Mouse (Mus musculus) midbrain, embryonic 15.5 days (tissue): ENCODE data around the gene Wdr66. TPM values are rescaled to one million over a fixed set of nuclear protein-coding genes. Genes with fewer than 3 reads are reported as not detected.

Experiments
- ATAC-seq: fragments of 200-750 bp; cut with Nextera tagmentation; replicated peaks from 2 replicates; pipeline ENCODE4 v1.8.0; 2017; ENCODE audit warnings: moderate TSS enrichment
- H3K27ac ChIP-seq: fragments of 300-500 bp; sonication (generic); 2 replicates; pipeline ENCODE4 v1.5.1; 2015; ENCODE audit warnings: mild to moderate bottlenecking, inconsistent platforms
- H3K27me3 ChIP-seq: fragments of 300-500 bp; sonication (generic); replicated peaks from 2 replicates; pipeline ENCODE4 v1.6.1; 2015; ENCODE audit warnings: inconsistent platforms
- H3K36me3 ChIP-seq: fragments of 300-500 bp; sonication (generic); replicated peaks from 2 replicates; pipeline ENCODE4 v1.6.1; 2015; ENCODE audit warnings: inconsistent platforms
- H3K4me1 ChIP-seq: fragments of 300-500 bp; sonication (generic); 2 replicates; pipeline ENCODE4 v1.6.1; 2015; ENCODE audit warnings: inconsistent platforms
- H3K4me2 ChIP-seq: fragments of 300-500 bp; sonication (generic); 2 replicates; pipeline ENCODE4 v1.6.1; 2015; ENCODE audit warnings: inconsistent platforms, mild to moderate bottlenecking, moderate library complexity
- H3K4me3 ChIP-seq: fragments of 300-500 bp; sonication (generic); 2 replicates; pipeline ENCODE4 v1.5.1; 2015; ENCODE audit warnings: mild to moderate bottlenecking, inconsistent platforms
- H3K9ac ChIP-seq: fragments of 300-500 bp; sonication (generic); 2 replicates; pipeline ENCODE4 v1.6.1; 2015; ENCODE audit warnings: mild to moderate bottlenecking, inconsistent platforms
- H3K9me3 ChIP-seq: fragments of 300-500 bp; sonication (generic); 2 replicates; pipeline ENCODE4 v1.6.1; 2016; ENCODE audit warnings: inconsistent platforms
- WGBS: fragments of 180-500 bp; shearing (Covaris S2); methylation state at CpG from one replicate; pipeline ENCODE4 v1.1.7; 2015; ENCODE audit warnings: mixed read lengths; 5-methylcytosine and 5-hydroxymethylcytosine counted together
- polyA plus RNA-seq: library from polyadenylated mRNA; unstranded; fragments of >200 nt; fragmentation: Nextera tagmentation; extraction: Ambion mirVana; gene quantifications from 2 replicates; pipeline ENCODE4 v1.2.1, GENCODE M21; 2015

The Wdr66 gene
- polyA plus RNA-seq, 1 experiment from 2014 or later: 1.5 TPM

DNA sequence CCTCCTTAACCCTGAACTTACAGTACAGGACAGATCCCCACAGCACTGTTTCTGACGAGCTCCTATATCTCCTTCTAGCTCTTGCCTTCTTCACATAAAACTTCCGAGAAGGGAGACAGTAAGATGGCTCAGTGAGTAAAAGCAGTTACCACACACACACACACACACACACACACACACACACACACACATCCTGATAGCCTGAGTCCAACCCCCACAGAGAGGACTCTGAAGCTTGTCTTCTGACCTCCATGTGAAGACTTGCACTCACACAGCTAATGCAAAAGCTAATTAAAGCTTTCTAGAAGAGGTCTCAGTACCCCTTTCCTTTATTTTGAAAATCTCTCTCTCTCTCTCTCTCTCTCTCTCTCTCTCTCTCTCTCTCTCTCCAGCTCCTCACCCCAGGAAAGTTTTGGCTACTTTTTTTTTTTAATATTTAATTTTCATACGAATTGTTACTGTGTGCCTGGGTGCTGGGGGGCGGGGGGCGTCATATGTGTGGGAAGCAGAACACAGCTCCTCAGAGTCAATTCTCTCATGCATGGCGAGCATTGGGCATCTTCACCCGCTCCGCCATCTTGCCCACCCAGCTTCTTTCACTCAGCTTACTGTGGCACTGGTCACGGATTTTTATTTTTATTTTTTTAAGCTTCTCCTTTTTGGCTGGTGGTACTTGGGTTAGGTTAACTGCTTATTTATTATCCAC is 24.9 kb downstream of the Wdr66 start:
- Histone ChIP-seq H3K4me1 (peaks cover 14% of the 10 kb centered on the region), H3K9ac (no peak overlapping the region), H3K4me2 (no peak overlapping the region; the same call in 1 of the 2 replicates), H3K36me3 (no peaks in the 10 kb centered on the region), H3K4me3 (no peak overlapping the region), H3K27ac (peak overlapping the region; percentile 51; the same call in 1 of the 2 replicates), H3K9me3 (no peaks in the 10 kb centered on the region), H3K27me3 (no peaks in the 10 kb centered on the region)
- 68% methylated on average over 9 of the region's 9 CpGs for WGBS
- no peak for ATAC-seq

DNA sequence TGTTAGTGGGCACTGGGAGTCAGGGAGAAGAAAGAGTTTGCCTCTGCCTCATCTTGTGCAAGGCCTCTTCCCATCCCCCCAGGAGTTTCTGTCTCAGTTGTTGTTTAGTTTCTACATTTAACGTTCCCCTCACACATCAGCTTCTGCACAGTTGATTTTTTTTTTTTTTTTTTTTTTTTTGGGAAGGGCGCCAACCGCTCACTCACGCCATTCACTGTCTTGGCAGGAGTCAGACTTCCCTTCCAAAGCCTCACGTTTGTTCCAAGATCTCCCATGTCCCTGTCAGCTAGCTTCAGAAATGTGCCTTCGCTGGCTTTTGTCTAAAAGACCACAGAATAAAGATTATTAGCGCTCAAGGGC is 25.4 kb downstream of the Wdr66 start:
- Histone ChIP-seq H3K4me3 (no peak overlapping the region), H3K9ac (no peak overlapping the region), H3K36me3 (no peaks in the 10 kb centered on the region), H3K27ac (peak overlapping the region; percentile 51; the same call in 1 of the 2 replicates), H3K4me2 (no peak overlapping the region), H3K27me3 (no peaks in the 10 kb centered on the region), H3K9me3 (no peaks in the 10 kb centered on the region), H3K4me1 (peaks cover 14% of the 10 kb centered on the region)
- 22% methylated on average over 7 of the region's 7 CpGs for WGBS
- ATAC-seq: no peak

GRCm38 (mm10) chr5:123277704-123278103 is 25.8 kb downstream of the Wdr66 start:
- Histone ChIP-seq H3K9me3 (no peaks in the 10 kb centered on the region), H3K36me3 (no peaks in the 10 kb centered on the region), H3K4me1 (peaks cover 14% of the 10 kb centered on the region), H3K9ac (no peak overlapping the region), H3K4me3 (no peak overlapping the region), H3K4me2 (no peak overlapping the region), H3K27ac (peak overlapping the region; percentile 51; the same call in 1 of the 2 replicates), H3K27me3 (no peaks in the 10 kb centered on the region)
- no peak for ATAC-seq
- 77% methylated on average over 4 of the region's 4 CpGs for WGBS

GRCm38 (mm10) chr5:123279248-123279647 is 27.3 kb downstream of the Wdr66 start:
- Histone ChIP-seq H3K36me3 (no peaks in the 10 kb centered on the region), H3K4me2 (no peak overlapping the region), H3K9me3 (no peaks in the 10 kb centered on the region), H3K4me3 (no peak overlapping the region), H3K27ac (no peak overlapping the region), H3K27me3 (no peaks in the 10 kb centered on the region), H3K9ac (no peak overlapping the region), H3K4me1 (peaks cover 14% of the 10 kb centered on the region)
- WGBS: 93% methylated on average over 4 of the region's 4 CpGs
- no peak for ATAC-seq

DNA sequence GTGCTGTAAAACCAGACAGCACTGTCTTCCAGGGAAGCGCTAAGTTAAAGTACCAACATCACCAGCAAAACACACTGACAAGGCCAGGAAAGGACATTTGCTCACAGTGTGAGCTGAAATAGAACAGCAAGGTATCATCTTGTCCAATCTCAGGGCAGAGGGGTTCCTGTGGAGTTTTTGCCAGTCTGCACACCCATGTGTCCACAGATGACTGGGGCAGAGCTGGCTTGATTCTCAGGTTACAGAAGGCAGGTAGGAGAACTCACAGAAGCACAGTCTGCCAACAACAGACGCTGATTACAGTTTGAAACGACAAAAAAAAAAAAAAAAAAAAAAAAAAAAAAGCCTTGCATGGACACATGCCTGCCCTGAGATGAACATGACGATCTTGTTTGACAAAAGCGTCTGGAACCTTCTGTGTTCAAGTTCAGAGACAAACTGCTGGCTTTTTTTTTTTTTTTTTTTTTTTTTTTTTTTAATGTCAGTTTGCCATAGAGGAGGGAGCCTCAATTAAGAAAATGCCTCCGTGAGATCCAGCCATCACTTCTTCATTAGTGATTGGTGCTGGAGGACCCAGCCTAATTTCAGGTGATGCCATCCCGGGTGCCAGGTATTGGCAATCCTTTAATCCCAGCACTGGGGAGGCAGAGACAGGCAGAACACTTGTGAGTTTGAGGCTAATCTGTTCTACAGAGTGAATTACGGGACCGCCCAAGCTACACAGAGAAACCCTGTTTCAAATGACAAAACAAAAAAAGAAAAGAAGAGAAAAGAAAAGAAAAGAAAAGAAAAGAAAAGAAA is 29.6 kb downstream of the Wdr66 start:
- 81% methylated on average over 9 of the region's 9 CpGs for WGBS
- no peak overlapping the region for H3K4me3 ChIP-seq
- no peaks in the 10 kb centered on the region for H3K27me3 ChIP-seq

GRCm38 (mm10) chr5:123285174-123285573 is 33.3 kb downstream of the Wdr66 start:
- no peak overlapping the region for H3K27ac ChIP-seq
- H3K27me3 ChIP-seq: no peaks in the 10 kb centered on the region
- H3K4me3 ChIP-seq: no peak overlapping the region
- ATAC-seq: 0 out of 2 replicates have a peak, but pooled peaks have one; percentile 52
- H3K9ac ChIP-seq: no peak overlapping the region
- H3K4me2 ChIP-seq: no peak overlapping the region
- no peaks in the 10 kb centered on the region for H3K9me3 ChIP-seq
- no peaks in the 10 kb centered on the region for H3K36me3 ChIP-seq
- no peaks in the 10 kb centered on the region for H3K4me1 ChIP-seq
- 41% methylated on average over 8 of the region's 8 CpGs for WGBS

More for the DNA sequence above, 29.6 kb downstream of the Wdr66 start:
- H3K36me3 ChIP-seq: no peaks in the 10 kb centered on the region
- H3K9ac ChIP-seq: no peak overlapping the region
- peaks cover 7% of the 10 kb centered on the region for H3K4me1 ChIP-seq
- H3K9me3 ChIP-seq: no peaks in the 10 kb centered on the region
- H3K27ac ChIP-seq: no peak overlapping the region
- H3K4me2 ChIP-seq: no peak overlapping the region
- no peak for ATAC-seq

GRCm38 (mm10) chr5:123288079-123288478 is 36.2 kb downstream of the Wdr66 start:
- no peaks in the 10 kb centered on the region for H3K4me1 ChIP-seq
- no peak overlapping the region for H3K4me2 ChIP-seq
- H3K36me3 ChIP-seq: no peaks in the 10 kb centered on the region
- no peak overlapping the region for H3K27ac ChIP-seq
- WGBS: 88% methylated on average over 5 of the region's 5 CpGs
- no peak overlapping the region for H3K4me3 ChIP-seq
- ATAC-seq: no peak
- H3K9me3 ChIP-seq: no peaks in the 10 kb centered on the region
- H3K27me3 ChIP-seq: no peaks in the 10 kb centered on the region
- no peak overlapping the region for H3K9ac ChIP-seq

- no peaks in the 10 kb centered on the region for H3K9me3 ChIP-seq
- H3K27ac ChIP-seq: no peak overlapping the region
- no peaks in the 10 kb centered on the region for H3K4me1 ChIP-seq
- no peaks in the 10 kb centered on the region for H3K36me3 ChIP-seq
- H3K4me3 ChIP-seq: no peak overlapping the region
- 72% methylated on average over 9 of the region's 9 CpGs for WGBS
- H3K9ac ChIP-seq: no peak overlapping the region
- H3K4me2 ChIP-seq: no peak overlapping the region
- H3K27me3 ChIP-seq: no peaks in the 10 kb centered on the region
- no peak for ATAC-seq
Observed at GRCm38 (mm10) chr5:123294653-123295052, 42.8 kb downstream of the Wdr66 start.

- no peaks in the 10 kb centered on the region for H3K4me1 ChIP-seq
- no peak overlapping the region for H3K9ac ChIP-seq
- WGBS: 71% methylated on average over 12 of the region's 12 CpGs
- no peak overlapping the region for H3K4me3 ChIP-seq
- no peaks in the 10 kb centered on the region for H3K9me3 ChIP-seq
- ATAC-seq: no peak
- H3K4me2 ChIP-seq: no peak overlapping the region
- H3K27ac ChIP-seq: no peak overlapping the region
- H3K27me3 ChIP-seq: no peaks in the 10 kb centered on the region
- no peaks in the 10 kb centered on the region for H3K36me3 ChIP-seq
Observed at GRCm38 (mm10) chr5:123296224-123296806, 44.4 kb downstream of the Wdr66 start.

- H3K9me3 ChIP-seq: no peaks in the 10 kb centered on the region
- peaks cover 5% of the 10 kb centered on the region; the same call in 1 of the 2 replicates for H3K4me1 ChIP-seq
- H3K27me3 ChIP-seq: no peaks in the 10 kb centered on the region
- H3K27ac ChIP-seq: no peak overlapping the region
- H3K4me3 ChIP-seq: no peak overlapping the region
- 59% methylated on average over 21 of the region's 23 CpGs for WGBS
- H3K4me2 ChIP-seq: no peak overlapping the region
- no peak for ATAC-seq
- H3K9ac ChIP-seq: no peak overlapping the region
- H3K36me3 ChIP-seq: no peaks in the 10 kb centered on the region
Observed at GRCm38 (mm10) chr5:123296972-123297754, 45.3 kb downstream of the Wdr66 start.

GRCm38 (mm10) chr5:123297830-123298229 is 45.9 kb downstream of the Wdr66 start:
- no peaks in the 10 kb centered on the region for H3K27me3 ChIP-seq
- no peaks in the 10 kb centered on the region for H3K9me3 ChIP-seq
- H3K9ac ChIP-seq: no peak overlapping the region
- no peak overlapping the region for H3K4me2 ChIP-seq
- H3K36me3 ChIP-seq: no peaks in the 10 kb centered on the region
- no peak overlapping the region for H3K27ac ChIP-seq
- peaks cover 10% of the 10 kb centered on the region; the same call in 1 of the 2 replicates for H3K4me1 ChIP-seq
- no peak for ATAC-seq
- 83% methylated on average over 7 of the region's 7 CpGs for WGBS
- no peak overlapping the region for H3K4me3 ChIP-seq

- 92% methylated on average over 6 of the region's 6 CpGs for WGBS
- Histone ChIP-seq H3K4me2 (no peak overlapping the region), H3K27ac (no peak overlapping the region), H3K27me3 (no peaks in the 10 kb centered on the region), H3K4me3 (no peak overlapping the region), H3K9me3 (no peaks in the 10 kb centered on the region), H3K4me1 (peaks cover 10% of the 10 kb centered on the region; the same call in 1 of the 2 replicates), H3K9ac (no peak overlapping the region), H3K36me3 (no peaks in the 10 kb centered on the region)
- ATAC-seq: no peak
Observed at GRCm38 (mm10) chr5:123298526-123298925, 46.6 kb downstream of the Wdr66 start.
